Mouse (Mus musculus): Measurements from ENCODE around the gene Vamp1. TPM values are rescaled to one million over a fixed set of nuclear protein-coding genes. Genes with fewer than 3 reads are reported as not detected.
A peak's percentile ranks its signal among the peaks of the same experiment; 100 is the strongest.

Gene Vamp1
- polyA plus RNA-seq (2015; fragmentation: Nextera tagmentation; extraction: Ambion mirVana) = 5.6 and 6.0 TPM in 2 replicates

DNA sequence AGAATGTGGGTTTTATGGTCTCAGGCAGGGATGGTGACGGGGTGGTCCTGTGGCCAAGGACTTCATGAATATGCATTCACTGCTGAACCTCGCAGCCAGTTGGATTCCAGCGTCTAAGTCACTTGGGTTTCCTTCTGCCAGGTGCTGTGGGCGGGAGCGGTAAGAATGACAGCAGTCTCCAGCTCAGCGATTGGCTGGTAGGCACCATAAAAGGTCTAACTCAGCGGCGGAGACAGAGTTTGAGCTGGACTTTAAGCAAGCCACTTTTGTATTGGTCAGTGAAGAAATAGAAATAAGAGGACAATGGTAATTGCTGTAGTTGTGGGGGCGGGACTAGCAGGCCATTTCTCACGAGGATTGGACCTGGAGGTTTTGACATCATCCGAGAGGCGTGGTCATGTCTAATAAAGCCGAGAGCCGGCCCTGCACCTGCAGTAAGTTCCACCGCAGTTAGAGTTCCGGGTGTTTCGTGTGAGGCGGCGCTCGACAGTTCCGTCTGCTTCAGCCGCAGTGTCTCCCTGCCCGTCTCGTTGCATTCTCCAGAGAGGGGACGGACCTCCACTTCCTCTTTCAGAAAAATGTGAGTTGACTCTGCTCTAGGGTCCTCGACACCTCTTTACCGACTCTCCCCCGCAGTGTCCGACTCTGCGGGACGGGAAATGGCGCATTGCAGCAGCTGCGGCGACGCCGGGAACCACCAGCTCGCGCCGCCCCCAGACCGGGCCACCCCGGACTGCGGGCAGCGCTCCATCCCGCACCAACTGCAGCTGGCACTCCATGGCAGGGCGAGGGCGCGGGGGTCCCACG lies at the start of gene Vamp1:
Vamp1 (plus strand) TSS at position 404 of the 807 bp plus-strand sequence.
- under 1% methylated on average over 48 of the region's 48 CpGs for WGBS
- 0 out of 2 replicates have a peak, but pooled peaks cover 4% of the 10 kb centered on the region for H3K27me3 ChIP-seq
- peak; percentile 97 for ATAC-seq (replicated peaks)

DNA sequence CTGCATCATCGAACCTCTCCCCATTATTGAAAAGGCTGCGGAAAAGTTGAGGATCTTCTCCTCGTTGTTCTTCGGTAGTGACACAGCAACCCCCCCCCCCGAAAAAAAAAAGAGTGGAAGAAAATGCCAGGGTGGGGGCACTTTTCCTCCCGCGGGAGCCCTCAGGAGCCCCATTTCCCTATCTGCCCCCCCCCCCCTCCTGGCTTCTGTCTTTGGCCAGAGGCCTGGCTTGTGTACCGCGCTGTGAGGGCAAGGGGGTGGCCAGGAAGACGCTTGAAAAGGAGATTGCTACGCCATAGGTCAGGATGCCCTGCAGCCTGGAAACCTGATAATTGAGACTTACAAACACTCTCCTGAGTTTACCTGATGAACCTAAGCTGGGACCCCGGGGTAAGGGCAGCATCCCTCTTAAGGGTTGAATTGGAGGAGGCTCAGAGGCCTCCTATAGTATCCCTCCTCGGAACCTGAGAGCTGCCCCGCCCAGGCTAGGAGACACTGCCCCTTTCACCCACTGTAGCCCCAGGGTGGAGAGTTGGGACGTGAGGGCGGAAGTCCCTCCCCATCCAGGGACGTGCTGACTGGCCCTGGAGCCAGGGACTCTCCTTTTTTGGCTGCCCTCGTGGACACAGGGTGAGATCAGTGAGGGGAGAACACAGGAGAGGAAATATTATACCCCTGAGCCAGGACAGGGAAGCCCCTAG lies 49.1 kb upstream of the Vamp1 start, which contains the start of gene Gapdh:
Gapdh (minus strand) TSS at position 417 of the 701 bp plus-strand sequence.
- no peaks in the 10 kb centered on the region for H3K9me3 ChIP-seq
- no peaks in the 10 kb centered on the region for H3K27me3 ChIP-seq
- H3K27ac ChIP-seq (replicated peaks) = peak within 1 kb of the TSS; percentile 92
- WGBS = under 1% methylated on average over 18 of the region's 18 CpGs
- H3K36me3 ChIP-seq = peaks cover 55% of the 10 kb centered on the region
- peak within 1 kb of the TSS; percentile 88 for H3K4me3 ChIP-seq
- peak; percentile 4; the same call in 1 of the 2 replicates for ATAC-seq (replicated peaks)
- H3K9ac ChIP-seq (replicated peaks) = peak within 1 kb of the TSS; percentile 86
- H3K4me2 ChIP-seq (replicated peaks) = peak within 1 kb of the TSS; percentile 87
- H3K4me1 ChIP-seq = peaks cover 47% of the 10 kb centered on the region

More for the DNA sequence above, at the start of gene Vamp1:
- peak within 1 kb of the TSS; percentile 95 for H3K4me2 ChIP-seq (replicated peaks)
- H3K27ac ChIP-seq (replicated peaks) = peak within 1 kb of the TSS; percentile 66
- no peaks in the 10 kb centered on the region for H3K9me3 ChIP-seq
- H3K4me3 ChIP-seq = peak within 1 kb of the TSS; percentile 63
- peaks cover 5% of the 10 kb centered on the region; the same call in 1 of the 2 replicates for H3K4me1 ChIP-seq
- H3K9ac ChIP-seq (replicated peaks) = peak within 1 kb of the TSS; percentile 69
- no peaks in the 10 kb centered on the region for H3K36me3 ChIP-seq

DNA sequence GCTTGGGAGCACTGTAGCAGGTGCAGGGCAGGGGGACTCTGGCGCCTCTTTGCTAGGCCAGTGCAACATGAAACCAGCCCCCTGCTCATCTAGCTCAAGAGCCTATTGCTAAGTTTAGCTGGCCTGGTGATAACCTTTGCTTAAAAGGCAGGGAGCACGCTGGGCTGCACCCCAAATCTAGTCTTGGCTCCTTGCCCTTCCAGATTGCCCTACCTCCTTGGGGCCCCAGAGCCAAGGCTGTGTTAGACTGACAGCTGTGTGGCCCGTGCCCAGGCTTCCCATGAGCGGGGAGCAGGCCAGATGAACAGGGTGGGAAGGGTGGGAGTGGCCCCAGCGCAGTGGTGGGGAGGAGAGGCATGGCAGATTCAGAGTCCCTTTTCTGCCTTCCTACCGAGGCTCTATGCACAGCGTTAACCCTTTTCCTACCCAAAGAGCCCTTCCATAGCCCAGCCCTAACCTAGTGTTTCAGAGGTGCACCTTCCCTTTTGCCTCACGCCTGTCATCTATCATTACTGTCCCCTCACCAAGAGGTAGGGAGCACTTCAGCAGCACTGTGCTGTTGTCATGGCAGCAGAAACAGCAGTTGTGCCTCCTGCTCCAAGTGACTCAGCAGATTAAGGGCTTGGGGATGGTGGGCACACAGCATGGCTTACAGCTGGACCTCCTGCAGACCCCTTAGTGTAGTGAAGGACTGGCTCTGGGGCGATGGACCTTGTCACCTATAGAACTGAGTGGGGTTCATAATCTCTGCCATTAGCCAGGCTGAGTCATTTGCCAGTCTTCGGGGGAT lies 48.3 kb upstream of the Vamp1 start:
- peak overlapping the region; percentile 88 for H3K4me3 ChIP-seq
- peak overlapping the region; percentile 92 for H3K27ac ChIP-seq (replicated peaks)
- H3K9ac ChIP-seq (replicated peaks) = peak overlapping the region; percentile 17; the same call in 1 of the 2 replicates
- H3K4me2 ChIP-seq (replicated peaks) = peak overlapping the region; percentile 87
- ATAC-seq (replicated peaks) = peak; percentile 14; the same call in 1 of the 2 replicates
- no peaks in the 10 kb centered on the region for H3K27me3 ChIP-seq
- H3K9me3 ChIP-seq = no peaks in the 10 kb centered on the region
- 14% methylated on average over 10 of the region's 10 CpGs for WGBS
- peaks cover 39% of the 10 kb centered on the region for H3K4me1 ChIP-seq
- peaks cover 59% of the 10 kb centered on the region for H3K36me3 ChIP-seq

DNA sequence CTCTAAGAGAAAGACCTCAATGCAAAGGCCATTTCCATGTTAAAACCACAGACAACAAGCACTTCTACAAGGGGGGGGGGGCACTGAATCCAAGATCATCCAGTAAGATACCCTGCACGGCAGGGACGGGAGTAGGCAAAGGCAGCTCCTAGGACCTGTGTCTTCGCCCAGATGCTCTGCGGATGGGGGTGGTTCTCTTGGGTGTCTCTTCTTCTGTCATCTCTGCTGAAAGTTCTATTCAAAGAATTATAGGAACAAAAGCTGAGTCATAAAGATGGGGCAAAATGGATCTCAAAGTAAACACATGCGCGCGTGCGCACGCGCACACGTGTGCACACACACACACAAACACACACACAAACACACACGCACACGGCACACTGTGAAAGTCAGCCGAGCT lies 47.3 kb upstream of the Vamp1 start:
- peak overlapping the region; percentile 92; the same call in 1 of the 2 replicates for H3K27ac ChIP-seq (replicated peaks)
- peaks cover 64% of the 10 kb centered on the region for H3K36me3 ChIP-seq
- H3K4me3 ChIP-seq = no peak overlapping the region
- no peak overlapping the region for H3K9ac ChIP-seq (replicated peaks)
- H3K27me3 ChIP-seq = no peaks in the 10 kb centered on the region
- no peak overlapping the region for H3K4me2 ChIP-seq (replicated peaks)
- H3K4me1 ChIP-seq = peaks cover 31% of the 10 kb centered on the region
- no peaks in the 10 kb centered on the region for H3K9me3 ChIP-seq
- ATAC-seq (replicated peaks) = no peak
- 91% methylated on average over 14 of the region's 14 CpGs for WGBS

DNA sequence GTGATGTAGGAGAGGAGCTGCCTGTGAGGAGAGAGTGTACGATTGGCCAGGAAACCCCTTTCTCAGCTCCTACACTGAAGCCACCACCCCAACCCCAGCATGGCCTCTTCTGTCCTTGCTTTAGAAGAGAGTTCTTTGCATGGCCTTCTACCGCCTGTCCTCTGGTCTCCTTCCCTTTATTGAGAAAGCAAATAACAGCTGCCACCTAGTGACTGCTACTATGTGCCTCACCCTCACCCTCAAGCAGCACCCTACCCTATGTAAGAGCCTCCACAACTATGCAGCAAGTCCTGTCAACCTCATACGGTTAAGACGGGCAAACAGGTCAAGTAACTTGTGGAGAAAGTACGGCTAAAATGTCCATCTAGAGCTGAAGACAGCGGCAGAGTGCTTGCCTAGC lies 45.2 kb upstream of the Vamp1 start:
- no peak overlapping the region for H3K4me3 ChIP-seq
- H3K4me1 ChIP-seq = peaks cover 19% of the 10 kb centered on the region
- H3K27ac ChIP-seq (replicated peaks) = no peak overlapping the region
- no peak for ATAC-seq (replicated peaks)
- no peaks in the 10 kb centered on the region for H3K27me3 ChIP-seq
- 86% methylated on average over 6 of the region's 6 CpGs for WGBS
- no peak overlapping the region for H3K4me2 ChIP-seq (replicated peaks)
- H3K9me3 ChIP-seq = no peaks in the 10 kb centered on the region
- H3K36me3 ChIP-seq = peaks cover 77% of the 10 kb centered on the region
- H3K9ac ChIP-seq (replicated peaks) = no peak overlapping the region

DNA sequence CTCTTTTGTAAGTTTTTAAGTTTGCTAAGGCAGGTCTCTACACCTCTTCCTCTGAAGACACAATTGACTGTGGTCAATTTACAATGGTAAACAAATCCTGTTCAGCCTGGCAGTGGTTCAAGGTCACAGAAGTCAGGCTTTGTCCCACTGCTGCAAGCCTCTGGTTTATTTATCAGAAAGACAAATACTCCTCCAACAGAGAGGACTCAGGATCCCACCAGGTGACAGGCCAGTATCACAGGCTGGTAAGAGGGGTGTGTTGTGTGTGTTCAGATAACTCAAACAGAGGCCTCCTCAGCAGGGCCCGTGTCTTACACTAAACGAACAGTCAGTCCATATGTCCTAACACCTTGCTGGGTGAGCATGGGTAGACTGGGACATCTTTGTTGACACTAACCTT lies 42.9 kb upstream of the Vamp1 start:
- no peak overlapping the region for H3K4me3 ChIP-seq
- no peak overlapping the region for H3K9ac ChIP-seq (replicated peaks)
- H3K4me1 ChIP-seq = peaks cover 4% of the 10 kb centered on the region
- peaks cover 97% of the 10 kb centered on the region for H3K36me3 ChIP-seq
- H3K4me2 ChIP-seq (replicated peaks) = no peak overlapping the region
- no peaks in the 10 kb centered on the region for H3K9me3 ChIP-seq
- H3K27ac ChIP-seq (replicated peaks) = no peak overlapping the region
- WGBS = 95% methylated on average over 2 of the region's 2 CpGs
- ATAC-seq (replicated peaks) = no peak
- no peaks in the 10 kb centered on the region for H3K27me3 ChIP-seq

DNA sequence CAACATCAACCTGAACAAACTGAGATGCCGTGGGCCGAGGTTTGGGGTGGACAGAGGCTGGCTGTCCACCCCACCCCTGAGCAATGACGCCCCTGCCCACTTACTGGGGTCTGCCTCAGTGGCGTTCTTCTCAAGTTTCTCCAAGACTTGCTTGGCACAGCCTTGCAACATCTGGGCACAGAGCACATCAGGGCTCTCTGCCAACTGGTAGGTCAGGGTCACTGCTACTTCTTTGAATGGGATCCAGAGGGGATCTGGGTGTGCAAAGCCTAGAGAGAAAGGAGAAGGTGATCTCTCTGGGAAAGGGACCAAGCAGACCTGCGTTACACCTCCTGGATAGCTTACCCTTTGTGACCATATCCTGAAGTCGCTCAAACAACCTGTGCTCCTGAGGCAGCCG lies 42.1 kb upstream of the Vamp1 start:
- ATAC-seq (replicated peaks) = no peak
- WGBS = 90% methylated on average over 7 of the region's 7 CpGs
- Histone ChIP-seq H3K4me2 (replicated peaks) (no peak overlapping the region), H3K4me1 (no peaks in the 10 kb centered on the region), H3K9me3 (no peaks in the 10 kb centered on the region), H3K9ac (replicated peaks) (no peak overlapping the region), H3K36me3 (peaks cover 97% of the 10 kb centered on the region), H3K27ac (replicated peaks) (no peak overlapping the region), H3K27me3 (no peaks in the 10 kb centered on the region), H3K4me3 (no peak overlapping the region)

DNA sequence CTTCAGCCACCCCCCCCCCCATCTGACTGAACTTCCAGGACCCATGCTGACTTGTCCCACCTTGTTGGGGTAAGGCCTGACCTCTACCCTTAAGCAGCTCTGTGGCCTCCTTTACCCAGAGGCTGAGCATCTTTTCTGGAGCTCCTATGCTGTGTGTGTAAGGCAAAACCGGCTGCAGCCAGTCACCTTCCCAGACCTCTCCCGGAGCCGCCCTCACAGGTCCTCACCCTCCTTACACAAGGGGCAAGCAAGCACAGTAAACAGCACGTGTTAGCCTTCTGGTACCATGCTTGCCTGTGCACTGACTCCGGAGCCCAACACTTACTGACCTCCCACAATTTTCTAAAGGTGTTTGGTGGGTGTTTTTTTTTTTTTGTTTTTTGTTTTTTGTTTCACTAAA lies 39.9 kb upstream of the Vamp1 start:
- Histone ChIP-seq H3K4me1 (no peaks in the 10 kb centered on the region), H3K27me3 (no peaks in the 10 kb centered on the region), H3K9me3 (no peaks in the 10 kb centered on the region), H3K36me3 (peaks cover 94% of the 10 kb centered on the region), H3K4me3 (no peak overlapping the region), H3K9ac (replicated peaks) (no peak overlapping the region), H3K4me2 (replicated peaks) (no peak overlapping the region), H3K27ac (replicated peaks) (no peak overlapping the region)
- WGBS = 90% methylated on average over 5 of the region's 5 CpGs
- ATAC-seq (replicated peaks) = no peak

DNA sequence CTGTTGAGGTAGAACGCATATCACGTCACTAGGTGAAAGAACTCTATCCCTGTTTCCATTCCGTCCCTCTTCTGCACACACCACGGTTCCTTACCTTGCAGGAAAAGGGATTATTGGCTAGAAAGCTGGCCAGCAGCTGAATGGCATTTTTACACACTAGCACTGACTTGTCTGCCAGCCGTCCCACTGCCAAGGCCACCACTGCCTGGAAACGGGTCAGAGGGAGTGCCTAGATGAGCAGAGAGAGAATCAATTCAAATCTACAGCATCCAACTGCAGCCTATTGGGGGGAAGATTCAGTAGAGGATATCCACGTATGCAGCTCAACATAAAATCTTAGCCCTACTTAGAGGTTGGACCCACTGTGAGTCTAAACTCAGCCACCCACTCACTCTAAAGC lies 35.8 kb upstream of the Vamp1 start:
- no peaks in the 10 kb centered on the region for H3K27me3 ChIP-seq
- no peak overlapping the region for H3K4me2 ChIP-seq (replicated peaks)
- peaks cover 94% of the 10 kb centered on the region for H3K36me3 ChIP-seq
- WGBS = 91% methylated on average over 7 of the region's 7 CpGs
- no peak overlapping the region for H3K27ac ChIP-seq (replicated peaks)
- H3K9ac ChIP-seq (replicated peaks) = no peak overlapping the region
- H3K9me3 ChIP-seq = no peaks in the 10 kb centered on the region
- H3K4me1 ChIP-seq = no peaks in the 10 kb centered on the region
- no peak for ATAC-seq (replicated peaks)
- H3K4me3 ChIP-seq = no peak overlapping the region

DNA sequence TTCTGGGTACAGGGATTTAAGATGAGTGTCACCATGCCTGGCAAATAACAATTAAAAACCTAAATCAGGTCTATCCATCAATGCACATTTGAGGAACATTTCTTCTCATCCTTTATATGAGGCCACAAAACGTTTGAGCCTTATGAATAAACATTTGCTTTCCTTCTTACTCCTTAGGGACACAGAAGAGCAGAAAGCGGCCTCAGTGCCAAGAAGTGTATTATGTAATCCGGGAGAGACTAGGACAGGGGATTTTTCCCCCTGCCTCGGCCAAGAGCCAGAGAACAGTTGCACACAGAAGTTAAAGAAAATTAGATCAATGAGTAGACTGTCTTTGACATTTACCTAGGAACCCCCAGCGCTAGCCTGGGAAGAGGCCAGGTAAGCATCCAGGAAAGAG lies 33.2 kb upstream of the Vamp1 start:
- Histone ChIP-seq H3K9ac (replicated peaks) (no peak overlapping the region), H3K36me3 (peaks cover 96% of the 10 kb centered on the region), H3K27me3 (no peaks in the 10 kb centered on the region), H3K4me3 (no peak overlapping the region), H3K4me1 (no peaks in the 10 kb centered on the region; the same call in 1 of the 2 replicates), H3K9me3 (no peaks in the 10 kb centered on the region), H3K4me2 (replicated peaks) (no peak overlapping the region), H3K27ac (replicated peaks) (no peak overlapping the region)
- ATAC-seq (replicated peaks) = no peak
- 70% methylated on average over 5 of the region's 5 CpGs for WGBS

DNA sequence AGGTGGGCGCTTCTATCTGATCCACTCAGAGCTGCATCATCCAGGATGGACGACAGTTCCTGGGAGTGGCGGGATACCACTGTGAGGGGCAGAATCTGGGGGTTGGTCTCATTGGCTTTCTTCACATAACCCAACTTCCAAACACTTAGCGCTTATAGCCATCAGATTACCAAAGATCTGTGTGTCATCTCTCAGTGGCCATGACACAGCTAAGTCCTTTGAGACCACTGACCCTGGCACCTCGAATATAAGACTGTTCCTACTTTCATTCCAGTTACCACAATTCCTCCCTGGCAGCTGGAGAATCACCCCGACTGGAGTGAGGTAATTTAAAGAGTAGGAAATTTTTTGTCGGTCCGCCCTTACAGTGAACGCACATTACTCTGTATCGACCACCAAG lies 29.1 kb upstream of the Vamp1 start:
- H3K27ac ChIP-seq (replicated peaks) = no peak overlapping the region
- peaks cover 19% of the 10 kb centered on the region for H3K4me1 ChIP-seq
- no peaks in the 10 kb centered on the region for H3K9me3 ChIP-seq
- no peak overlapping the region for H3K4me2 ChIP-seq (replicated peaks)
- H3K4me3 ChIP-seq = no peak overlapping the region
- 96% methylated on average over 10 of the region's 10 CpGs for WGBS
- H3K36me3 ChIP-seq = peaks cover 78% of the 10 kb centered on the region
- no peaks in the 10 kb centered on the region for H3K27me3 ChIP-seq
- no peak overlapping the region for H3K9ac ChIP-seq (replicated peaks)
- ATAC-seq (replicated peaks) = no peak

All from forebrain, embryonic 15.5 days (tissue).